Mouse (Mus musculus) right cerebral cortex, postnatal 14 days (tissue): Measurements from ENCODE around the gene Aars2.

Experiments
- DNase-seq: peaks from one replicate; pipeline ENCODE4 v3.0.0; 2022

Aars2 gene

DNA sequence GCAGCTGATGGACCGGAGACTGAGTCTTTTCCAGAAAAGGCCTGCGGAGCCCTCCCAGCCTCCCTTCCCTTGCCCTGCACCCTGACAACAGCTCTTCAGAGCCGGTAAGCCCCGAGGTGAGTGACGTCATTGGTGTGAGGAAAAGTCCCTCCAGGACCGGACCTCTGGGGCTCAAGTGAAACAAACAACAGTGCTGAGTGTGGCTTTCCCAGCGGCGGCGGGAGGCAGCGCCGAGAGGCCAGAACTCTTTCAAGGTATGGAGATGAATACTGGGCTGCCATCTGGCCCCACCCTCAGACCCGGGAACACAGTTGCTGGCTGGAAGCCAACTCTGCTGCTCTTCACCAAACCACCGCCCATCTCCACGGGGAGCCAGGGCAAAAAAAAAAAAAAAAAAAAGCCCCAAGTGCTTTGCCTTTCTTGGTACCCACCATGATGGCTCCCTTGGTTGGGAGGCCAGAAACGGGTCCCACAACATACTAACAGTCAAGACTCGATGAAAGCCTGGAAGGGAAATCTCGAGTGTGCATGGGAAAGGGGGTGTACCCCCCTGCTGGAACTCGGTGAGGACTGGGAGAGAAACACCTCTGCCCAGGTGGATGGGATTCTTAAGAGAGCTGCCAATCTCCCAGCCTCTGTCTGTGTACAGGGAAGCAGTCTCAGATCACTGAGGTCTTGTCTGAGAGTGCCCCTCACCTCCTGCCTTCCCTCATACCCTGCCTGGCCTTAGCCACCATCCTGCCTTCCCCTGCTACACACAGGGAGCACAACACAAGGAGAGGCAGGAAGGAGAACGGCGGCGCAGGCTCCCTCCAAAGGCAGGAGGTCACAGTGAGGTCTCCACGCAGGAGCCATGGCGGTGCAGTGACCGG is 37.6 kb downstream of the Aars2 start:
- DNase-seq: no peak

- no peak for DNase-seq
Observed at GRCm38 (mm10) chr17:45544873-45545277, 38.2 kb downstream of the Aars2 start.

GRCm38 (mm10) chr17:45545278-45545961 is 38.8 kb downstream of the Aars2 start:
- DNase-seq: no peak

DNA sequence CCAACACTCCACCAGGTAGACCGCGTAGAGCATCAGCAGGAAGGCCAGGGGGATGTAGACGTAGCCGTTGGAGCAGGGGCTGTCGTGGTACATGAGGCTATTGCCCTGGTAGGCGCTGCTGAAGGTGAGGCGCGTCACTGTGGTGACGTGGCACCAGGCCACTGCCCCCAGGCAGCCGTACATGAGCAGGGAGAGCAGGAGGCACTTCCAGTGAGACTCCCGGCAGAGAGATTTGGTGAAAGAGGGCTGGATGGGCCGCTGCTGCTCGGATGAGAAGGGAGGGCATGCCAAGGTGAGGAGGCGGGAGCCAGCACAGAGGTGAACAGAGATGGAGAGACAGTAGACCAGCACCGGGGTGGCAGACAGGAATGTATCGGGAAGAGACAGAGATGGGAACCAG is 40.3 kb downstream of the Aars2 start:
- DNase-seq: no peak

DNA sequence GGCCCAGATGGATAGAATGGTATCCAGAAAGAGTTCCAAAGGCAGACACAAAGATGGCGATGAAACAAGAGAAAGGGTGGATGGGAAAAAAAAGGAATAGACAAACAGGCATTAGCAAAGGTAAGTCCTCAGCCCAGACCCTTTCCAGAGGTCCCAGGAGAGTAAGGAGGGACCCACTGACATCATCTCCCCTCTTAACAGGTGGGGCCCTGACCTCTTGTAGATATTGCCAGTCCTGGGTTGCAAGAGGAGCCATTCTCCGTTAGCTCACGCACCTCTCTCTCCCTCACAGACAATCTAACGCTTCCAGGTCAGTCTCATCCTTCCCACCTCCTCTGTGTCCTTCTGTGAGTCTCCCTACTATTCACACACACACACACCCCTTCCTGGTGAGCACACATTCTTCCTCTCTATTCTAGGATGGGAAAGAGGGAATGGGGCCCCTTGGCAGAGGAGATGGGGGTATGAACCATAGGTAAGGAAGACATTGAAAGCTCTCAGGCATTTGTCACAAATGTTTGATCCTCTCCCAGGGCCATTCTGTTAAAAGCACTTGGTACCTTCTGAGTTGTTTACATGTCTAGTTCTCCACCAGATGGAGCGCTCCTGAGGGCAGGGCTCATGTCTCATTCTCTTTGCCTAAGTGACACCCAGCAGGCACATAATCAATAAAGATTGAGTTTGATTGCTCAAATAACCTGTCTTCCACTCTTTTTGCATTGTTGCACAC is 41.0 kb downstream of the Aars2 start:
- DNase-seq: no peak

DNA sequence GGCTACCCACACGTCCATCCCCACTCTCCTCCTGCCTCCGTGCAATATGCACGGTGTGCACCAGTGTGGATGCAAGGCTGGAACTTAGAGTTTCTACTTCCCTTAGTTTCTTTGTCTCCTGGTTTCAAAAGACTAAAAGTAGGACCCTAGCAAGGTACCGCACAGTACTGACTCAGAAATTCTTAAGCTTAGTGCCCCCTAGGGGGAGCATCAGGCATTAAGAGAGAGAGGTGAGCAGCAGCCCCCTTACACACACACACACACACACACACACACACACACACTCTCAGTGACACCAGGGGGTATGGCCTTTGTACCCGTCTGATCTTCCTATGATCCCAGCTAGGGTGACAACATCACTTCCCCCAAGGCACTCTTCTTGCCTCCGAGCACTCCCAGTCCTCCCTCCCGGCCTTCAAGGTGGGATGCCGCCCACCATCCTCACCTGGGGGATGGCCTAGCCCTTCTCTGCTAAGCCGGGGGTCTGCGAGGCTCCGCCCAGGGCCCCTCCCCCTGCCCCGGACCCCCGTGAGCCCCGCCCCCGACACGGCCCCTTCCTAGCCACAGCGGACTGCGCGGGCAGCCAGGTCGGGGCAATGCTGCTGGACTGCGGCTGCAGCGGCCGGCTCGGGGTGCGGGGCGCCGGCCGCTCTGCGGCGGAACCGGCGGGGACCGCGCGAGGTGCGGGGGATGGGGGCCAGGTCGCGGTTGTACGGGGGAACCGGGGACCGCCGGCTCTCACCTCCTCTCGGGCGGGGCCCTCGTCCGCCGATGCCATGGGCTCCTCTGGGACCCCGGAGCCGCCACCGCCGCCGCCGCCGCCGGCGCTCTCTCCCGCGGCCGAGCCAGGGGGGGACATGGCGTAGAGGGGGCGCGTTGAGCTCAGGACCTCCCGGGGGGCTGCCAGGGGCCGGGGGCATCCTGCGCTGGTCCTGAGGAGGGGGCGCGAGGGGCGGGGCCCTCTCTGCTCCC is 42.2 kb downstream of the Aars2 start:
- peak; percentile 71 for DNase-seq

GRCm38 (mm10) chr17:45549617-45550181 is 43.1 kb downstream of the Aars2 start, which contains the start of gene Tmem151b:
Gene Tmem151b, minus strand, starts transcription at chr17:45549677.
- peak; percentile 77 for DNase-seq

DNA sequence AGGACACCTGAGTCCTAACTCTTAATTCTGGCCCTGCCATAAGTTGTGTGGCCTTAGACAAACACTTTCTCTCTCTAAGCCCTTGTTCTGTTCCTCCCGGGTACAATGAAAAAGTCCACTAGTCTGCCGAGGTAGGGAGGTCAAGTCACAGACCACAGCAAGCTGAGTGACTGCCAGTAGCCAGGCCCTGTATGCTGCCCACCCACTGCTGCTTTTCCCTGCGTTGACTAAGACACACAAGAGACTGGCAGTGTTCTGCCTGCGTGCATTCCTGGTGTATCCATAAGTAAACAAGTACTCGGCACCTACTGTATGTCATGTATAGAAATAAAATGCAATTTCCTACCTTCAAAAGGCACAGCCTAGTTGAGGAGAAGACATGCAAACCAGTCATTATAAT is 43.6 kb downstream of the Aars2 start:
- DNase-seq: no peak

- DNase-seq: no peak
Observed at GRCm38 (mm10) chr17:45551249-45551796, 44.7 kb downstream of the Aars2 start.

DNA sequence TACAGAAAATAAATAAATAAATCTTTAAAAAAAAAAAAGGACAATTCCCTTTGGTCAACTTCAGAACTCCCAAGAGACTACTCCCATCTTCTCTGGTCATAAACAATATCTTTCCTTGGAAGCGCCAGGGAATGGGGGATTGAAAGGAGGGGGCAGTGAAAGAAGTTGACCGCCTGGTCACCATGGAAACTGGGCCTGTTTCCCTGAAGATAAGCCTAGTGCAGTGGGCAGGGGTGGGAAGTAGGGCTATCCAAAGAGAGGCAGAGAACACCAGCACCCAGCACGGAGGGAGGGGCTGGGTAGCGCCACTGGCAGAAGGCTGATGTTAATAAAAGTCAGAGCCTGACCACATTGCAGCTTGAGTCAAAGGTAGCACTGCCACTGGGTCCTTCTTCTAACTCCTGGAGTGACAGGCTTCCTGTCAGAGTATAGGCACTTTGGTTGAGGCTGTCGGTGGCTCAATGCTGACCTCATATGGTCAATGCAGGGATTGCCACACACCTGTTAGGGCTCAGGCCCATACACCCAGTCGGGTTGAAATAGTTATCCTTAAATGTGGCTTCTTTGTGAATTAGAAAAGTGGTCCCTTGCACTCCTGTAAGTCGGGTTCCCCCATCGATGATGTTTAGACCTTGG is 45.3 kb downstream of the Aars2 start:
- peak; percentile 73 for DNase-seq

DNA sequence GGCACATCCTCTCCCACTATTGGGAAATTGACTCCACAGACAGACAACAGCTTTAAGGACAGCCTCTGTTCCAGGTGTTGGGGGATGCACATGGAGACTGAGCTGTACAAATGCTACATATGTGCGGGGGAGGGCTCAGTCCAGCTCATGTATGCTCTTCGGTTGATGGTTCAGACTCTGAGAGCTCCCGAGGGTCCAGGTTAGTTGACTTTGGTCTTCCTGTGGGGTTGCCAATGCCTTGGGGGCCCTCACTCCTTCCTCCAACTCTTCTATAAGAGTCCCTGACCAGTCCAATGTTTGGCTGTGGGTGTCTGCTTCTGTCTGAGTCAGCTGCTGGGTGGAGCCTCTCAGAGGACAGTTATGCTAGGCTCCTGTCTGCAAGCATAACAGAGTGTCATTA is 46.4 kb downstream of the Aars2 start:
- no peak for DNase-seq

DNA sequence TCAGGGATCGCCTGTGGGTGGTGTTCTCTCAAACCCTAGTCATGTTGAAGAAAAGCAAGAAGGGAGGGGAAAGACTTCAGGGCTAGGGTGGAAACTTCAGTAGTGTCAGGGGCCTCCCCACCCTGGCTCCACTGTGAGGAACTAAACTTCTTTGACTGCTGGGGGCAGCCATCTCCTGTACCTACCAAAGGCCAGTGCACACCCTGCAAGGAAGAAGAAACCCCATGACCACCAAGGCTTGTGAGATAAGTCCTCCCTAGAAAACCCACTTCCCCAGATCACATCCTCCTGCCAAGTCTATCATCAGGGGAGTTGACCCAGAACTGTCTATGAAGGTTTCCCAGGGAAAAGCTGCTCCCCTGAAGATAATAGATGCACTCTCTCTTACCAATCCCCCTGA is 47.8 kb downstream of the Aars2 start:
- no peak for DNase-seq

GRCm38 (mm10) chr17:45555452-45556106 is 48.9 kb downstream of the Aars2 start, which contains the start of gene Nfkbie:
Gene Nfkbie, plus strand, starts transcription at chr17:45555703.
- peak; percentile 90 for DNase-seq

- no peak for DNase-seq
Observed at GRCm38 (mm10) chr17:45556107-45556489, 49.5 kb downstream of the Aars2 start.

DNA sequence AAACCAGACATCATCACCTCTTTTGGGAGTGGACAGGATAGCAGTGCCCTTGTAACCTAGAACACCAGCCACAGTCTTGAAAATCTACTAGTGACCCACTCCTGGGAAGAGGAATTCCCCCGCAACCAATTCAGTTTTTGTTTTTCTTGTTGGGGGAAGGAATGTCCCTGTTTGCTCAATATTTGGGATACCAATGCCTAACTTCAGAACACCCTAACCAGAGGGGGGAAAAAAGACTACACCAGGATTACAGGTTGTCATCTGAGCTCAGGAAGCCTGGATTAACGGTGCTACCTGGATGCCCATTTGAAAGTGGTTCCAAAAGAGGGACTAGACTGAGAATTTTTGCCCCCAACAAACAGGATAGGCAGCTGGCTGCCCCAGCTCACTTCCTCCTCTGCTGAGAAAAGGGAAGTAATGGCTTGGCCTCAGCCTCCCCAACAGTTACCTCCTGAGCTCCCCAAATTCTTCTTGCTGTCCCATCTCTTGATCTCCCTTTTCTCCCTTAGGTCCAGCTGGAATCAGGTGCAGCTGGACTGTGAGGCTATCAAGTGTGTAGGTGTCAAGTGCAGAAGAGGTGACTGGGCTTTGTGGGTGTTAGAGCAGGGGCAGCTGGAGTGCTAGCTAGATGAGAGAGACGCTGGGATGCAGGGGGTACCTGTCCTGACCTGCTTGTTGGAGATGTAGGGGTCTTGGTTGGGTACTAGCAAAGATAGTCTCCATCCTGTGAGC is 50.0 kb downstream of the Aars2 start:
- no peak for DNase-seq

GRCm38 (mm10) chr17:45557246-45557824 is 50.7 kb downstream of the Aars2 start:
- DNase-seq: no peak

DNA sequence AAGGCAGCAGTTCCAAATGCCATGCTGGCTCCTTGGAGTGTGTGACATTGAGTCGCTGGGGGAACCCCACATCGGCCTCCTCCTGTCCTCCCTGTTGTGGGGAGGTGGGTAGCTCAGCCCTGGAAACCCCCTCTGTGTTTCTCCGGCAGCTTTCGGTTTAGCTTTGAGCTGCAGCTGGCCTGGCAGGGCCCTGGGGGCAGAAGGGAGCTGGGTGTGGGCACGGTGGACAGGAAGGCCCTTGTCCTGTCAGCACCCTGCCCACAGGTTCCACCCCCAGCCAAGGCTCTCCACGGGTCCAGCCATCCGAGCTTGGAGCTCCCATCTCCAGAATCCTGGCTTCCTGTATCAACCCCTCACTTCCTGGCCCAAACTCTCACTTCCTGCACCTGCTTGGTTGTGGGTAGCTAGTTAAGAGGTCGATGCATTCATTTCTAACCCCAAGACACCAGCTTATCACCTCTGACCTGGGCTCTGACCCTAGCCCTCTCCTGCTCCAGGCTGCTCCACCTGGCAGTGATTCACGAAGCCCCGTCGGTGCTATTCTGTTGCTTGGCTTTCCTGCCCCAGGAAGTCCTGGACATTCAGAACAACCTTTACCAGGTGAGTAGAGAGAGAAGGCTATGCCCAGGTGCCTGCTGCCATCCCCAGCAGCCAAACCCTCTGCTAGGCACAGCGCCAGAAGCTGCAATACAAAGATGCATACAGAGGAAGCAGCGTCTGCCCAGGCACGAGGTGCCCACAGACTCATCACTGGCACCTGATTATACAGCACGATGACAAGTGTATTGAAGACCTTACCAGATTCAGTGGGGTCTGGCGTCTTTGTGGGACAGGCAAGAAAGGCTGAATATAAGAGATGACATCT is 51.6 kb downstream of the Aars2 start:
- no peak for DNase-seq
